Mouse (Mus musculus): ENCODE measurements at regions not wholly inside any gene's neighbourhood (a gene's known extent, or its start where the extent isn't known, plus 50 kb on each side); places are given as distances from the start of the nearest gene placed in this dataset.

- DNase-seq (ENCODE audit: low spot score in 2 of 2) = no peak
Measured at GRCm38 (mm10) chr15:60632789-60633456, 220.7 kb downstream of the Fam84b start.

GRCm38 (mm10) chr15:60630756-60631402, 222.7 kb downstream of the Fam84b start:
- DNase-seq (ENCODE audit: low spot score in 2 of 2) = no peak

GRCm38 (mm10) chr15:60618801-60619200, 234.8 kb downstream of the Fam84b start:
- no peak for DNase-seq (ENCODE audit: low spot score in 2 of 2)

GRCm38 (mm10) chr15:60617371-60617770, 236.2 kb downstream of the Fam84b start:
- DNase-seq (ENCODE audit: low spot score in 2 of 2) = no peak

- DNase-seq (ENCODE audit: low spot score in 2 of 2) = no peak
Measured at GRCm38 (mm10) chr15:60601885-60602284, 251.7 kb downstream of the Fam84b start.

- no peak for DNase-seq (ENCODE audit: low spot score in 2 of 2)
Measured at GRCm38 (mm10) chr15:60577084-60577483, 276.5 kb downstream of the Fam84b start.

GRCm38 (mm10) chr15:60566267-60566666, 287.3 kb downstream of the Fam84b start:
- no peak for DNase-seq (ENCODE audit: low spot score in 2 of 2)

GRCm38 (mm10) chr15:60565017-60565416, 288.6 kb downstream of the Fam84b start:
- no peak for DNase-seq (ENCODE audit: low spot score in 2 of 2)

GRCm38 (mm10) chr15:60560641-60561040, 292.9 kb downstream of the Fam84b start:
- DNase-seq (ENCODE audit: low spot score in 2 of 2) = no peak

- DNase-seq (ENCODE audit: low spot score in 2 of 2) = no peak
Measured at GRCm38 (mm10) chr15:60555691-60556090, 297.9 kb downstream of the Fam84b start.

- no peak for DNase-seq (ENCODE audit: low spot score in 2 of 2)
Measured at GRCm38 (mm10) chr15:60554587-60554986, 299.0 kb downstream of the Fam84b start.

- no peak for DNase-seq (ENCODE audit: low spot score in 2 of 2)
Measured at GRCm38 (mm10) chr15:60548045-60548444, 305.5 kb downstream of the Fam84b start.

GRCm38 (mm10) chr15:60537191-60537590, 316.4 kb downstream of the Fam84b start:
- DNase-seq (ENCODE audit: low spot score in 2 of 2) = no peak

- no peak for DNase-seq (ENCODE audit: low spot score in 2 of 2)
Measured at GRCm38 (mm10) chr15:60534701-60535100, 318.9 kb downstream of the Fam84b start.

GRCm38 (mm10) chr15:60516810-60517209, 336.8 kb downstream of the Fam84b start:
- no peak for DNase-seq (ENCODE audit: low spot score in 2 of 2)

- DNase-seq (ENCODE audit: low spot score in 2 of 2) = no peak
Measured at GRCm38 (mm10) chr15:60476755-60477310, 376.7 kb downstream of the Fam84b start.

GRCm38 (mm10) chr15:60475086-60475485, 378.5 kb downstream of the Fam84b start:
- no peak for DNase-seq (ENCODE audit: low spot score in 2 of 2)

GRCm38 (mm10) chr15:60431916-60432315, 415.5 kb upstream of the 4933412E24Rik start:
- no peak for DNase-seq (ENCODE audit: low spot score in 2 of 2)

GRCm38 (mm10) chr15:60419081-60419480, 402.7 kb upstream of the 4933412E24Rik start:
- no peak for DNase-seq (ENCODE audit: low spot score in 2 of 2)

GRCm38 (mm10) chr15:60392267-60392666, 375.9 kb upstream of the 4933412E24Rik start:
- no peak for DNase-seq (ENCODE audit: low spot score in 2 of 2)

GRCm38 (mm10) chr15:60390336-60390735, 373.9 kb upstream of the 4933412E24Rik start:
- no peak for DNase-seq (ENCODE audit: low spot score in 2 of 2)

- DNase-seq (ENCODE audit: low spot score in 2 of 2) = no peak
Measured at GRCm38 (mm10) chr15:60387962-60388361, 371.5 kb upstream of the 4933412E24Rik start.
